Mouse (Mus musculus) olfactory bulb, adult 2 months (tissue): ENCODE measurements around the gene Phb.

Source experiments
- CTCF ChIP-seq: fragments of 200-500 bp; IDR thresholded peaks from 2 replicates; pipeline ENCODE4 v1.5.1; 2012; ENCODE audit warnings: low read depth, mild to moderate bottlenecking, low read length, moderate library complexity; ENCODE audit not compliant: insufficient read depth
- POLR2A ChIP-seq: fragments of 200-500 bp; IDR thresholded peaks from 2 replicates; pipeline ENCODE4 v1.6.1; 2012; ENCODE audit warnings: mild to moderate bottlenecking, low read depth, low read length, moderate library complexity; ENCODE audit not compliant: insufficient read depth

DNA sequence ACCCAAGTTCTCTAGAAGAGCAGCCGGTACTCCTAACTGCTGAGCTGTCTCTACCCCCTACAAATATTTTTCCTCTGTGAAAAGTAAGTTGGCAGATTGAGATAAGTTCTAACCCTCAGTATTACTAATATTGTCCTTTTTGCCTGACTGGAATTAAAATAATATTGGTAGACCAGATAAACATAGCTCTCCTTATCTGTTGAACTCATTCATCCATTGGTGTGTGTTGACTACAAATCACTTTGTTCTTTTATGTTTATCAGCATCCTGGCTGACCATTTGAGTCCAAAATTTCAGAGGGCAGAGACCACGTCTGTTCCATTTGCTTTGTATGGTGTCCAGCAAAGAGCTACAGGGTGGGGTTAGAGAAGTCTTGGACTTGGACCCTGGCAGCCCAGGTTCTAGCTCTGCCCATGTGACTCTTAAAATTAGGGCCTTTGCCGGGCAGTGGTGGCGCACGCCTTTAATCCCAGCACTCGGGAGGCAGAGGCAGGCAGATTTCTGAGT, 42.8 kb downstream of the Phb start:
- TF ChIP-seq CTCF (no peak), POLR2A (no peak)
